Mouse (Mus musculus): Measurements from ENCODE around the gene Foxj3.

DNA sequence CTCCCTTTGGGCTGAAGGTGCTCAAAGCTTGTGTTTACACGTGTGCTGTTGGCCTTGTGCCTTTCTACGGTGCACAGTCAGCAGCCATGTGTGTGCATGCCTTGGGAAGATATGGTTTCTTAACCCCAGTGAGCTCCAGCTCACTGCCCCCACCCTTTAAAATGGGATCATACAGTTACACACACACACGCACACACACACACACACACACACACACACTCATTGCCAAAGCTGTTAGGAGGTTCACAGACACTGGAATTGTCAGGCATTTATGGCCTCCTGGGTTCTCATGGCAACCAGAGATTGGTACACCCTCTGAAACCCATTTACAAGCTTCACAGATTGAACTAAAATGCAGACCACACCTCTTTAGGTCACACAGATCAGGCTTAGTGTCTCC, 97.1 kb downstream of the Foxj3 start:
- no peak for TF ChIP-seq POLR2A (IDR thresholded peaks at IDR 0.05; ENCODE audit: insufficient read depth, low read depth, low read length)
- TF ChIP-seq CTCF (IDR thresholded peaks at IDR 0.05; ENCODE audit: insufficient read depth, low read depth, low read length), result no peak
